Mouse (Mus musculus): Measurements from ENCODE around the gene Usp28. TPM values are rescaled to one million over a fixed set of nuclear protein-coding genes. Genes with fewer than 3 reads are reported as not detected.

The Usp28 gene
- polyA plus RNA-seq, 2 experiments: 35.3 to 43.2 TPM

- no peak for ATAC-seq (ENCODE audit: low FRiP score, low read depth)
- TF ChIP-seq POLR2A (IDR thresholded peaks at IDR 0.05; ENCODE audit: borderline replicate concordance, extremely low read depth, insufficient read depth, insufficient read length): no peak
- H3K27ac ChIP-seq (replicated peaks; ENCODE audit: low read depth, low read length): no peak overlapping the region
Measured at GRCm38 (mm10) chr9:49015824-49016223, 30.6 kb downstream of the Usp28 start.

DNA sequence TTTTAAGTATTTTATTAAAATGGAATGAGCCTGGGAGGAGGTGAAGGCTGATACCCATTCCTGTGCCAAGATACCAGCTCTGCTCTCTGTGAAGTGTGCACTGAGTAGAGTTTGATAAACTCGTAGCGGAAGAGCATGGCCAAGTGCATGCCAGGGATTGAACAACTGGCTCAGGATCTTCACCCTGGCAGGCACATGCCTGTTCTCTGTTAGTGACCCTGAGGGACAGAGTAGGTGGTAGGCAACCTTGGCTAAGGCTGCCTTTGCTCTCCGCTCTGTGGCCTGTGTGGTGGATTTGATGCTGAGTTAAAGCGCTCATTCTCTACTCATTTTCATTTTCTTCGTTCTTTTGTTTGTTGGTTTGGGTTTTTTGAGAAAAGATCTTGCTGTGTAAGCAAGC lies 36.1 kb downstream of the Usp28 start:
- DNase-seq (ENCODE audit: low spot score): no peak
- no peak overlapping the region for H3K9ac ChIP-seq (ENCODE audit: low read depth, low read length, severe bottlenecking)
- H3K27ac ChIP-seq (replicated peaks; ENCODE audit: low read depth, low read length): no peak overlapping the region
- WGBS: 97% methylated on average over 5 of the region's 5 CpGs
- H3K4me3 ChIP-seq (replicated peaks; ENCODE audit: low read length): no peak overlapping the region
- ATAC-seq (ENCODE audit: low FRiP score, low read depth): no peak
- TF ChIP-seq POLR2A (IDR thresholded peaks at IDR 0.05; ENCODE audit: borderline replicate concordance, extremely low read depth, insufficient read depth, insufficient read length): no peak
- no peak overlapping the region for H3K4me2 ChIP-seq (replicated peaks; ENCODE audit: low read depth, low read length, severe bottlenecking)
- peaks cover 32% of the 10 kb centered on the region for H3K36me3 ChIP-seq (ENCODE audit: control insufficient read depth, insufficient read depth, low read length)
- no peaks in the 10 kb centered on the region for H3K27me3 ChIP-seq (ENCODE audit: control insufficient read depth, insufficient read depth, low read length)
- no peaks in the 10 kb centered on the region for H3K4me1 ChIP-seq (ENCODE audit: control insufficient read depth, insufficient read depth, low read length)
- no peaks in the 10 kb centered on the region for H3K9me3 ChIP-seq (ENCODE audit: control insufficient read depth, low read length)

More at GRCm38 (mm10) chr9:49015824-49016223, 30.6 kb downstream of the Usp28 start:
- Histone ChIP-seq H3K4me3 (replicated peaks; ENCODE audit: low read length) (no peak overlapping the region), H3K9ac (ENCODE audit: low read depth, low read length, severe bottlenecking) (no peak overlapping the region), H3K4me1 (ENCODE audit: control insufficient read depth, insufficient read depth, low read length) (no peaks in the 10 kb centered on the region), H3K9me3 (ENCODE audit: control insufficient read depth, low read length) (no peaks in the 10 kb centered on the region), H3K27me3 (ENCODE audit: control insufficient read depth, insufficient read depth, low read length) (no peaks in the 10 kb centered on the region), H3K4me2 (replicated peaks; ENCODE audit: low read depth, low read length, severe bottlenecking) (no peak overlapping the region), H3K36me3 (ENCODE audit: control insufficient read depth, insufficient read depth, low read length) (peaks cover 44% of the 10 kb centered on the region)
- DNase-seq (ENCODE audit: low spot score): no peak
- 64% methylated on average over 7 of the region's 7 CpGs for WGBS

DNA sequence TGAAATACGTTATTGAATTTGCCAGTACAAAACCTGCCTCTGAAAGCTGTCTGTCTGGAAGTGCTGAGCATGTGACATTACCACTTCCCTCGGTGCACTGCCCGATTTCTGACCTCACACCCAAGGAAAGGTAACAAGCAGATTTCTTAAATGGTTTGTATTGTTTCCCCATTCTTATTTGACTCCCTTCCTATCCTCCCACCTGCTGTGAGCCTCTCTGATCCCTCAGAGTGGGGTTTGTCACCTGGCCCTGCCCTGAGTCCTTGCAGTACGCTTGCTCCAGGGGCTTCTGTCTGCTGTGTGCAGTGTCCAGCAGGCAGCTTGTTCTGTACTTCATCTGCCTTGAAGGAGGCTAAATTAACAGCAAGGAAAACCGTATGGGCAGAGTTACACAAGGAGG lies 38.8 kb downstream of the Usp28 start:
- Histone ChIP-seq H3K9me3 (ENCODE audit: control insufficient read depth, low read length) (no peaks in the 10 kb centered on the region), H3K9ac (ENCODE audit: low read depth, low read length, severe bottlenecking) (no peak overlapping the region), H3K4me1 (ENCODE audit: control insufficient read depth, insufficient read depth, low read length) (no peaks in the 10 kb centered on the region), H3K27ac (replicated peaks; ENCODE audit: low read depth, low read length) (no peak overlapping the region), H3K27me3 (ENCODE audit: control insufficient read depth, insufficient read depth, low read length) (no peaks in the 10 kb centered on the region), H3K36me3 (ENCODE audit: control insufficient read depth, insufficient read depth, low read length) (peaks cover 50% of the 10 kb centered on the region), H3K4me3 (replicated peaks; ENCODE audit: low read length) (no peak overlapping the region), H3K4me2 (replicated peaks; ENCODE audit: low read depth, low read length, severe bottlenecking) (no peak overlapping the region)
- no peak for TF ChIP-seq POLR2A (IDR thresholded peaks at IDR 0.05; ENCODE audit: borderline replicate concordance, extremely low read depth, insufficient read depth, insufficient read length)
- DNase-seq (ENCODE audit: low spot score): no peak
- 72% methylated on average over 5 of the region's 5 CpGs for WGBS
- ATAC-seq (ENCODE audit: low FRiP score, low read depth): no peak

GRCm38 (mm10) chr9:49024529-49024928 lies 39.4 kb downstream of the Usp28 start:
- H3K4me2 ChIP-seq (replicated peaks; ENCODE audit: low read depth, low read length, severe bottlenecking): no peak overlapping the region
- TF ChIP-seq POLR2A (IDR thresholded peaks at IDR 0.05; ENCODE audit: borderline replicate concordance, extremely low read depth, insufficient read depth, insufficient read length): no peak
- H3K27me3 ChIP-seq (ENCODE audit: control insufficient read depth, insufficient read depth, low read length): no peaks in the 10 kb centered on the region
- H3K27ac ChIP-seq (replicated peaks; ENCODE audit: low read depth, low read length): no peak overlapping the region
- H3K4me1 ChIP-seq (ENCODE audit: control insufficient read depth, insufficient read depth, low read length): no peaks in the 10 kb centered on the region
- no peak overlapping the region for H3K4me3 ChIP-seq (replicated peaks; ENCODE audit: low read length)
- 78% methylated on average over 2 of the region's 2 CpGs for WGBS
- H3K9me3 ChIP-seq (ENCODE audit: control insufficient read depth, low read length): no peaks in the 10 kb centered on the region
- no peak overlapping the region for H3K9ac ChIP-seq (ENCODE audit: low read depth, low read length, severe bottlenecking)
- no peak for DNase-seq (ENCODE audit: low spot score)
- ATAC-seq (ENCODE audit: low FRiP score, low read depth): no peak
- peaks cover 51% of the 10 kb centered on the region for H3K36me3 ChIP-seq (ENCODE audit: control insufficient read depth, insufficient read depth, low read length)

GRCm38 (mm10) chr9:49034764-49035163 lies 49.6 kb downstream of the Usp28 start:
- TF ChIP-seq POLR2A (IDR thresholded peaks at IDR 0.05; ENCODE audit: borderline replicate concordance, extremely low read depth, insufficient read depth, insufficient read length): no peak
- H3K4me3 ChIP-seq (replicated peaks; ENCODE audit: low read length): no peak overlapping the region
- no peak overlapping the region for H3K9ac ChIP-seq (ENCODE audit: low read depth, low read length, severe bottlenecking)
- DNase-seq (ENCODE audit: low spot score): no peak
- no peaks in the 10 kb centered on the region for H3K4me1 ChIP-seq (ENCODE audit: control insufficient read depth, insufficient read depth, low read length)
- no peaks in the 10 kb centered on the region for H3K9me3 ChIP-seq (ENCODE audit: control insufficient read depth, low read length)
- ATAC-seq (ENCODE audit: low FRiP score, low read depth): no peak
- H3K4me2 ChIP-seq (replicated peaks; ENCODE audit: low read depth, low read length, severe bottlenecking): no peak overlapping the region
- H3K27me3 ChIP-seq (ENCODE audit: control insufficient read depth, insufficient read depth, low read length): no peaks in the 10 kb centered on the region
- no peak overlapping the region for H3K27ac ChIP-seq (replicated peaks; ENCODE audit: low read depth, low read length)
- WGBS: over 99% methylated on average over 4 of the region's 4 CpGs
- H3K36me3 ChIP-seq (ENCODE audit: control insufficient read depth, insufficient read depth, low read length): peaks cover 84% of the 10 kb centered on the region

DNA sequence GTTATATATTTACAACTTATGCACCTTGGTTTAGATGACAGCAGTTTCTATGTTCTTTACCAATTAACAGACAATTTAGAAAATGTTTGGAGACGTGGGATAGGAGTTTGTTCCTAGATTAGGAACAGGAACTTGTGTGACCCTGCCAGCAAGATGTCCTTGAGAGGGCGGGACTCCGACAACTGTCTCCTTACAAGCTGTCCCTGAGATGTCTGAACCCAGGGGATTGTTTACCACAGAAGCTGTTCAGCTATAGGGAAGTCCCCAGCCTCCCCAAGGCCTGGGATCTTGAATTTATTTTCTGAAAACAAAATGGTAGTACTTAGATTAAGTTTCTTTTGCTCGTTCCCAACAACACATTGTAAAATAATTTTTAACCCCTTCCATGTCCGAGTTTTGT lies 65.7 kb downstream of the Usp28 start:
- Histone ChIP-seq H3K27me3 (ENCODE audit: control insufficient read depth, insufficient read depth, low read length) (no peaks in the 10 kb centered on the region), H3K36me3 (ENCODE audit: control insufficient read depth, insufficient read depth, low read length) (no peaks in the 10 kb centered on the region), H3K9me3 (ENCODE audit: control insufficient read depth, low read length) (no peaks in the 10 kb centered on the region), H3K9ac (ENCODE audit: low read depth, low read length, severe bottlenecking) (no peak overlapping the region), H3K4me3 (replicated peaks; ENCODE audit: low read length) (no peak overlapping the region), H3K27ac (replicated peaks; ENCODE audit: low read depth, low read length) (no peak overlapping the region), H3K4me2 (replicated peaks; ENCODE audit: low read depth, low read length, severe bottlenecking) (no peak overlapping the region), H3K4me1 (ENCODE audit: control insufficient read depth, insufficient read depth, low read length) (no peaks in the 10 kb centered on the region)
- no peak for TF ChIP-seq POLR2A (IDR thresholded peaks at IDR 0.05; ENCODE audit: borderline replicate concordance, extremely low read depth, insufficient read depth, insufficient read length)
- DNase-seq (ENCODE audit: low spot score) (no peak), ATAC-seq (ENCODE audit: low FRiP score, low read depth) (no peak)
- 69% methylated on average over 5 of the region's 5 CpGs for WGBS

All from limb, embryonic 14.5 days (tissue).